Mouse (Mus musculus) cortical plate, adult 2 months (tissue): ENCODE results near the gene Dnajc8.

Experiments used
- CTCF ChIP-seq: fragments of 200-500 bp; IDR thresholded peaks from 2 replicates; pipeline ENCODE4 v1.5.1; 2011; ENCODE audit warnings: mild to moderate bottlenecking, control low read depth, low read length; ENCODE audit not compliant: insufficient read depth; ENCODE audit errors: extremely low read depth
- POLR2A ChIP-seq: fragments of 200-500 bp; IDR thresholded peaks from 2 replicates; pipeline ENCODE4 v1.6.1; 2011; ENCODE audit warnings: mild to moderate bottlenecking, low read length, control low read depth; ENCODE audit not compliant: insufficient read depth; ENCODE audit errors: extremely low read depth

DNA sequence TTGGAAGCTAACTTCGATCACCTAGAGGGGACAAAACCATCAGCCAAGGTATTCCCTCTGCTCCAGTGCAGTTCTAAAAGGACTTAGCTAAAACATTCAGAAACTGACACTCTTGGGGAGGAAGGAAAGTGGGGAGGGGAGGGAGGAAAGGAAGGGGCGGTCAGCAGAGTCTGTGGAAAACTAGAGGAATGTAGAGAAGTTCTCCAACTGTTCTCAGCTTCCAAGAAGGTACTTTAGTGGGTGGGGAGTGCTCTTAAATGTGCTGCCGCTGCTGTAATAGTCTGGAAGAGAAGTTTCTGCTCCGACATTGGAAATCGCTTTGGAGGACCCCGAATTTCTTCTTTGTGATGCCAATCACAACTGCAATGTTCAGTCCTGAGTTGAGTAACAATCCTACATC is 46.4 kb upstream of the Dnajc8 start:
- TF ChIP-seq POLR2A (no peak), CTCF (no peak)
